Mouse (Mus musculus): ENCODE measurements around the gene Slco6c1. TPM values are rescaled to one million over a fixed set of nuclear protein-coding genes. Genes with fewer than 3 reads are reported as not detected.

The Slco6c1 gene
- polyA plus RNA-seq (2017; shearing (Covaris generic)) = not detected

DNA sequence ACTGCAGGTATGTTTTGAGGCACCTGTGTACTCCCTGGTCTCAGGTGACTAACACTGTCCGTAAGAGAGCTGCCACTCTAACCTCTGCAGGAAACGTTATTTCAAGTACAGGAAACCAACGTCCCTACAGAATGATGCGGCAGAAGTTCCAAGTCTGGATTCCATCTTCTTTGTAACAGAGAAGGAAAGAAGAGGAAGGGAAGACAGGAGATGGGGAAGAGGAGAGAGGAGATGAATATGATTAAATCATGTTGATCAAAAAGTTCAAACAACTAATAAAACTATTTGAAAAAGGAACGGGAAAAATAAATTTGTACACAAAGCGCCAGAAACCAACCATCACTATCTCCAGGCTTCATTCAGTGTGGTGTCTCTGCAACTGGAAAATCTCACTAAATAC lies at the start of gene Slco6c1:
Gene Slco6c1, minus strand, starts transcription at position 101 of the 400 bp plus-strand sequence.
- no peak for ATAC-seq

DNA sequence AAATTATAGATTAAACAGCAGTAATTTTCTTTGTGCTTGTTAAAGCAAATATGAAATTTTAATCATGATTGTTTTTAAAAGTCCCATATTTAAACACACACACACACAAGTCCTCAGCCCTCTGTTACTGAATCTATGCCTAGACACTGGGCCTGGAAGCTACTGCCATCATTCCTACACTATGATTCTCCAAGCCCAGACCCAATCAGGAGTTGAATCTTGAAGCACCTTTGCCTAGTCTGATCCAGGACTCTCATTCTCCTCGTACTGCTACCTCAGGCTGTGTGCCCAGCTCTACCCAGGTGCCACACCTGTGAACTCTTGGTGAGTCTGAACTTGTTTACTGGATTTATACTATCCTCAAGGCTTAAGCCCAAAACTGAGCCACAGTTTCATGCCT lies 89.1 kb downstream of the Slco6c1 start:
- no peak for ATAC-seq

DNA sequence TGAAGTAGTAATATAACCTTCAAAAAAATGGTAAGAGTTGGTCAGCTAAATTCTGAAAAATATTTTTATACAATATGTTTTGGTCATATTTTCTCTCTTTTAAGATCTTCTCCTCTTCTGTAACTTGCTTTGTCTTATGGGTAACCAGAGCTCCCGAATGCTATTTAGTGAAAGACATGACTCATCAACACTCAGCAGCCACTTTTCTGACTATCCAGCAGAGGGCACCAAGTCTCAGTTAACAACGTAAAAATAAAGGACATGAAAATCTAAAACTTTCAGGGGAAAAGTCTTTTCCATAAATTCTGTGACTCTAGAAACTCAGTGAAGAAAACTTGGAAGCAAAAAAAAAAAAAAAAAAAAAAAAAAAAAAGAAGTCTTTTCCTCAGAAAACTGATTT lies 89.6 kb downstream of the Slco6c1 start:
- ATAC-seq = no peak

DNA sequence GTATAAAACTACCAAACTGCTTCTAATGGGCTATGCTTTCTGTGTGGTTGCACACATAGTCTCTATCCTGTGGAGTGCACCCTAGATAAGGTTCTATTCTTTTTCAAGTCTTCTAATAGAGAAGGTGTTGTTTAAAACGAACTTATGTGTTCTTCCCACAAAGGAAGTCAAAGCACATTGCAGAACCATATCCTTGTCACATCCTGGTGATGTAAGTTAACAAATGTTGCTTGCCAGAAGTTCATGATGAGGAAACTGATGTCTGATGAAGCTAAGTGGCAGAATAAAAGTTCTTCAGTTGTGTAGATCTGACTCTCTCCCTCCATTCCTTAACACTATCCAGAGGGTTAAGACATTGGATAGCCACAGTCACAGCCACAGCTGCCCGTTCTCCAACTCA lies 90.1 kb downstream of the Slco6c1 start:
- no peak for ATAC-seq

DNA sequence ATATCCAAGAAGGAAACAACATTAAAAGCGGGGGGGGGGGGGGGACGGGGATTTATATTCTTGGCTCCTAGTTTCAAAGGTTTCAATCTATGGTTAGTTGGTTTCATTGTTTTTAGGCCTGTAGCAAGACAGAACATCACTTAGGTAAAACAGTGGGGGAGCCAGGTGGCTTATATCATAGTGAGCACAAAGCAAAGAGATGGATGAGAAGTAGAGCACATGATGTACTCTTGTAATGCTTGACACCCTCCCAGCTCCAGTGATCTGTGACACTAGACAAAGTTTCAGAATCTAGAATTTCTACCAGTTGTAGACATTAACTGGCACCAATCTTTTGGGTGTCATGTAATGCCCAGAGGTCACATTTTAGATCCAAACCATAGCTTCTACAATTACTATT lies 106.7 kb downstream of the Slco6c1 start:
- no peak for ATAC-seq

DNA sequence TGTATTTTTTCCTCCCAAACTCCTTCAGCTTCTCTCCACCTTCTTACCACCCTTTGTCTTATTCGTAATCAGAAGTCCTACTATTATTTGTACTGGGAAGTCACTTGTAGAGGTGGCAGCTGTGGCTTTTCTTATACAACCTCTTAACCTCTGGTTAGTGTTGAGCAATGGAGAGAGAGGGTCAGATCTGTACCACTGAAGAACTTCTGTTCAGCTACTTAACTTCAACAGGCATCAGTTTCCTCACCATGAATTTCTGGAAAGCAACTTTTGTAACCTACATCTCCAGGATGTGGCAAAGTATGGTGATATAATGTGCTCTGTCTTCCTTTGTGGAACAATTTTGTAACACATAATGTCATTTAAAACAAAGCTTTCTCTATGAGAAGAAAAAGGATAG lies 108.7 kb downstream of the Slco6c1 start:
- ATAC-seq = no peak

DNA sequence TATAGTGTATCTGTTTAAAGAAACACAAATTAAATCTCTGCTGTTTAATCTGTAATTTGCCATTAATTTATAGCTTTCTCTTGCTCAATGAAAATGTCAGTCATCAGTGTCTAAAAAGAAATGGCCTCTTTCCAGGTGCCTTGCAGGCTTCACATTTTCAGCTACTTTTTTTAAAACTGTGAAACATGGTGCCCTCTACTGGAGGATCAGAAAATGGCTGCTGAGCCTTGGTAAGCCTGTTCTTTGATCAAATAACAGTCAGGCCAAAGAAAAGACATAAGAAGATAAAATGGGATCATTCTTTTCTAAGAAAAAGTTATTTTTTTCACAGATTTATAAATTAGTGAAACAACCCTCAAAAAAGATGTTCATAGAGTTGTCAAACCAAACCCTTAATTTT lies 109.1 kb downstream of the Slco6c1 start:
- no peak for ATAC-seq
